Mouse (Mus musculus) stomach, postnatal 0 days (tissue): Measurements from ENCODE around the gene Chrna1. TPM values are rescaled to one million over a fixed set of nuclear protein-coding genes. Genes with fewer than 3 reads are reported as not detected.

Experiments used
- ATAC-seq: fragments of 200-750 bp; cut with Nextera tagmentation; 2 replicates; pipeline ENCODE4 v1.8.0; 2017; ENCODE audit not compliant: low FRiP score, low TSS enrichment
- DNase-seq: peaks from one replicate; pipeline ENCODE4 v3.0.0-alpha.2; 2016; ENCODE audit warnings: low spot score
- H3K27ac ChIP-seq: fragments of 300-500 bp; sonication (generic); replicated peaks from 2 replicates; pipeline ENCODE4 v1.5.1; 2014; ENCODE audit warnings: mild to moderate bottlenecking, control low read depth
- H3K27me3 ChIP-seq: fragments of 300-500 bp; sonication (generic); 2 replicates; pipeline ENCODE4 v1.6.1; 2014; ENCODE audit warnings: low read length; ENCODE audit not compliant: control insufficient read depth, insufficient read depth
- H3K36me3 ChIP-seq: fragments of 300-500 bp; sonication (generic); 2 replicates; pipeline ENCODE4 v1.6.1; 2014; ENCODE audit warnings: low read length, mixed read lengths; ENCODE audit not compliant: control insufficient read depth, insufficient read depth
- H3K4me1 ChIP-seq: fragments of 300-500 bp; sonication (generic); replicated peaks from 2 replicates; pipeline ENCODE4 v1.6.1; 2014; ENCODE audit warnings: antibody characterized with exemption; ENCODE audit not compliant: control insufficient read depth, insufficient read depth
- H3K4me2 ChIP-seq: fragments of 300-500 bp; sonication (generic); replicated peaks from 2 replicates; pipeline ENCODE4 v1.6.1; 2014; ENCODE audit warnings: low read depth, mild to moderate bottlenecking, control low read depth, moderate library complexity
- H3K4me3 ChIP-seq: fragments of 300-500 bp; sonication (generic); 2 replicates; pipeline ENCODE4 v1.5.1; 2014; ENCODE audit warnings: low read depth, low read length, control low read depth
- H3K9ac ChIP-seq: fragments of 300-500 bp; sonication (generic); 2 replicates; pipeline ENCODE4 v1.6.1; 2014; ENCODE audit warnings: mild to moderate bottlenecking, low read length, control low read depth, mixed read lengths
- H3K9me3 ChIP-seq: fragments of 300-500 bp; sonication (generic); 2 replicates; pipeline ENCODE4 v1.6.1; 2016; ENCODE audit warnings: low read length; ENCODE audit not compliant: control insufficient read depth
- CTCF ChIP-seq: IDR thresholded peaks from 2 replicates; pipeline ENCODE4 v1.5.1; 2016; ENCODE audit warnings: antibody characterized with exemption, low read depth, mild to moderate bottlenecking, moderate library complexity
- EP300 ChIP-seq: optimal IDR thresholded peaks from 2 replicates; pipeline ENCODE3; 2016; ENCODE audit warnings: antibody characterized with exemption
- WGBS: fragments of 180-500 bp; shearing (Covaris S2); extraction: QIAGEN DNeasy Blood & Tissue Kit; methylation state at CpG from one replicate; pipeline ENCODE4 v1.1.7; 2014; 5-methylcytosine and 5-hydroxymethylcytosine counted together
- polyA plus RNA-seq: library from polyadenylated mRNA; unstranded; fragments of >200 nt; fragmentation: Nextera tagmentation; extraction: Ambion mirVana; gene quantifications from 2 replicates; pipeline ENCODE4 v1.2.1, GENCODE M21; 2015

Chrna1 gene
- polyA plus RNA-seq, 1 experiment from 2014 or later: 0.59 TPM

DNA sequence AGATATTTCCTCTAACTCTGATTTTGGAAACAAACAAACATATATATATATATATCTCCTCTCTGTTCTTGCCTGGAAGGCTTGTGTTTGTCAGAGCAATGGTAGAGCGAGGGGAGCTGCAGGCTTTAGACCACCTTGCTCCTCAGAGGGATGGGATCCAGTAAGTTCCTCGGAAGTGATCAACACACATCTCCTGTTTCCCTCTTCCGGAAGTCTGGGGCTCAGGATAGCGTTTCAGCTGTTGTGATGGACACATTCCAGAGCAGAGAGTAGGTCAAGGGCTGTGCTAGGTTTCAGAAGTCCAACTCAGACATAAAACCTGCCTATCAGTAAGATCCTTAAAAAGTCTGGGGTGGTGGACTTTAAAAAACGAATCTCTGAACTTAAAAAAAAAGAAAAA is 970 bp downstream of the Chrna1 start:
- ATAC-seq: no peak
- Histone ChIP-seq H3K27ac (no peak overlapping the region), H3K9ac (no peak overlapping the region), H3K4me1 (no peaks in the 10 kb centered on the region), H3K4me3 (no peak overlapping the region), H3K36me3 (no peaks in the 10 kb centered on the region), H3K4me2 (no peak overlapping the region), H3K9me3 (no peaks in the 10 kb centered on the region), H3K27me3 (no peaks in the 10 kb centered on the region)
- no peak for TF ChIP-seq EP300
- no peak for TF ChIP-seq CTCF
- whole genome bisulfite sequencing: 41% methylated on average over 5 of the region's 5 CpGs
- no peak for DNase-seq

DNA sequence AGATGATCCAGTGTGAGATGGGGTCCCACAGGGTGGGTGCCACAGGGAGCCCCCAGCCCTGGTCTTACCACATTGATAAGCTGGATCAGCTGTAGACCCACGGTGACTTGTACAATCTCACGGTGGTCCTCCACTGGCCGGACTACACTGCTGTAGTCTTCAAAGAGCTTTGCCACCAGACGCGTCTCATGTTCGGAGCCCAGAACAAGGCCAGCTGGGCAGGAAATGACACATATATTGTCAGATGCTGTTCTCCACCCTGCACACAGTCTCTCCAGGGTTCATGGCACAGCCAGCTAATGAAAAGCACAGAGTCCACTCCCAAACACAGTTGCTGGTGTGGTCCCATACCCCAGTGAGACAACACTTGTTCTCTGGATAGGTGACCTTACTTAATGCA is 5.7 kb downstream of the Chrna1 start:
- 82% methylated on average over 6 of the region's 6 CpGs for WGBS
- Histone ChIP-seq H3K9me3 (no peaks in the 10 kb centered on the region), H3K4me2 (no peak overlapping the region), H3K27ac (no peak overlapping the region), H3K4me3 (no peak overlapping the region), H3K36me3 (no peaks in the 10 kb centered on the region), H3K4me1 (no peaks in the 10 kb centered on the region), H3K9ac (no peak overlapping the region), H3K27me3 (no peaks in the 10 kb centered on the region)
- no peak for DNase-seq
- TF ChIP-seq CTCF: no peak
- no peak for TF ChIP-seq EP300
- no peak for ATAC-seq

DNA sequence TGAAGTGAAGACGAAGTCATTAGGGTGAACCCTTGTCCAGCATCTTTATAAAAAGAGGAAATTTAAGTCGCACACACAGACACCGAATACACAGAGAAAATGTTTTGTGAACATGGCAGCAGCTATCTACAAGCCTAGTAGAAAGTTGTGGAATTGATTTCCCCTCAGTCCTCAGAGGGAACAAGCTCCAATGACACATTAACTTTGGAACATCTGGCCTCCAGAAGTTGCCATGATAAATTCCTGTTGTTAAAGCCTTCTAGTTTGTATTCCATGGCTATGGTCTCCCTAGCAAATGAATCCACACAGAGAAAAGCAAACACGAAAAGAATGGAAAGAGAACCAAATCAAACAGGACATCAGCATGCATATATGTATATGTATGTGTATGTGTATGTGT is 6.6 kb downstream of the Chrna1 start:
- Histone ChIP-seq H3K4me1 (no peaks in the 10 kb centered on the region), H3K9me3 (no peaks in the 10 kb centered on the region), H3K27ac (no peak overlapping the region), H3K36me3 (no peaks in the 10 kb centered on the region), H3K9ac (no peak overlapping the region), H3K4me2 (no peak overlapping the region), H3K4me3 (no peak overlapping the region), H3K27me3 (no peaks in the 10 kb centered on the region)
- no peak for DNase-seq
- no peak for ATAC-seq
- WGBS: 87% methylated on average over 4 of the region's 4 CpGs
- TF ChIP-seq EP300 (no peak), CTCF (no peak)

DNA sequence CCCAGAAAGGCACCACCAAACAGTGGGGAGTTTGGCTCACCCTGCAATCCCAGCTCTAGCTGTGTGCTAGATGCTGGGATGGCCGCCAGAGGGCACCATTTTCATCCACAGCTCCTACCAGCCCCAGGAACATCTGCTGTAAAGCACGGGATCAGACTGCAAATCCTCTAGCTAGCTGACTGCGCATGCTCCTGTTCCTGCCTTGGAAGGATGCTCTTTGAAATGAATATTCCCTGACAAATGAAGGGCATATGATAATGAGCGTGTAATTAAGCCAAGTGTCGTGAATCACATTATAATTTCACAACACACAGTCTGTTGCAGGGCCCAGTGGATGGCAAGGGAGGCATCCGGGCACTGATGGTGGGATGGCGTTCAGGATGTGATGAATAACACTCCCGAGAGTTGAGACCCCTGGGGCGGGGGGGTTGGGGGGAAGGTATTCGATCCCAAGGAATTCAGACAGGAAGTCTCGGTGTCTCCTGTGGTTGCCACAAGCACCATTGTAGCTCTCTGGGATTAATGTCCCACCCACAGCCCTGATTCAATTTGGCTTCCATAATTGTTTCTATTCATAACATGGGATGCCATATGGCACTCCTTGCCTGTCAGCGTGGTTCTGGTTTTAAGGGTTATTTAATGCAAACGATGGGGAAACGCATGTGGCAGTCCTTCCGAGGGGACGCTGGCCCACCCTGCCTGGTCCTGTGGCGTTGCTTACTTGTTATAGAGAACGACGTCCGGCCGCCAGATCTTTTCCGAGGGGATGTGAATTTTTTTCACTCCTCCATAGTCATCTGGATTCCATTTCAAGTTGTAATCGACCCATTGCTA is 7.4 kb downstream of the Chrna1 start:
- peak; percentile 73 for DNase-seq
- peak; percentile 93 for TF ChIP-seq CTCF
- no peak for TF ChIP-seq EP300
- ATAC-seq: peak; percentile 84
- H3K27ac ChIP-seq: no peak overlapping the region
- H3K4me3 ChIP-seq: no peak overlapping the region
- H3K4me2 ChIP-seq: no peak overlapping the region
- WGBS: 35% methylated on average over 23 of the region's 23 CpGs
- H3K27me3 ChIP-seq: no peaks in the 10 kb centered on the region
- no peak overlapping the region for H3K9ac ChIP-seq
- no peaks in the 10 kb centered on the region for H3K4me1 ChIP-seq
- no peaks in the 10 kb centered on the region for H3K9me3 ChIP-seq
- H3K36me3 ChIP-seq: no peaks in the 10 kb centered on the region

DNA sequence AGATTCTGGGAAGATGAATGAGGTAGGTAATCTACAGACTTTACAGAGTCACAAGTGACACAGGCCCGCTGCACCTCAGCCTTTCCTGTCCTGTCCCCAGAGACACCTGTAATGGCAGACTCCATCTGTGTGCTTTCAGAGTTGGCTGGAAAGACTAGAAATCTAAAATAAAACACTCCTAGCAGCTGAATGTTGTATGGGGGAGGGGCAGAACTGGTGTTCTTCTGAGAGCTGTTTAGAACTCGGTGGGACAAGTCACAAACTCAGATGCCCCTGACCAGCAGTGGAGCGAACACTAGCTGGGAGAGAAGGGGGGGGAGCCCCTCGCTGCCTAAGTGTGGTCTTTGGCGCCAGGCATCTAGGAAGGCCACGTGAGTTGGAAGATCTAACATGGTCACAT is 8.2 kb downstream of the Chrna1 start:
- Histone ChIP-seq H3K9ac (no peak overlapping the region), H3K4me1 (no peaks in the 10 kb centered on the region), H3K27ac (no peak overlapping the region), H3K27me3 (no peaks in the 10 kb centered on the region), H3K36me3 (no peaks in the 10 kb centered on the region), H3K4me3 (no peak overlapping the region), H3K4me2 (no peak overlapping the region), H3K9me3 (no peaks in the 10 kb centered on the region)
- no peak for TF ChIP-seq CTCF
- TF ChIP-seq EP300: no peak
- WGBS: 70% methylated on average over 6 of the region's 6 CpGs
- DNase-seq (no peak), ATAC-seq (no peak)

DNA sequence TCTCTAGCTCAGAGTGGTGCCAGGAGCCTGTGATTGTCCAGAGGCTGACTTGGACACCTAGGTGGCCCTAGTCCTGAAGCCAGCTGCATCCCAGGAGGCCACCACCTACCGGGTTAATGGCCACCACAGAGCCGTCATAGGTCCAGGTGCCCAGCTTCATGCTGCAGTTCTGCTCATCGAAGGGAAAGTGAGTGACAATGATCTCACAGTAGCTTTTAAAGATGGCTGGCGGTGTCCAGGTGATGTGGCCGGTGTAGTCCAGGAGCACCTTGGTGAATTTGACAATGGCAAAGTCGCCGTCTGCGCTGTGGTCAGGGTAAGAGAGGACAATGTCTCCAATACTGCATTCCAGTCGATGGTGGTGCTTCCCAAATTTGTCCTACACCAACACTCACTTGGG is 8.8 kb downstream of the Chrna1 start:
- Histone ChIP-seq H3K4me3 (no peak overlapping the region), H3K4me2 (no peak overlapping the region), H3K9me3 (no peaks in the 10 kb centered on the region), H3K27me3 (no peaks in the 10 kb centered on the region), H3K9ac (no peak overlapping the region), H3K36me3 (no peaks in the 10 kb centered on the region), H3K4me1 (no peaks in the 10 kb centered on the region), H3K27ac (no peak overlapping the region)
- TF ChIP-seq CTCF (no peak), EP300 (no peak)
- ATAC-seq (no peak), DNase-seq (no peak)
- WGBS: 97% methylated on average over 9 of the region's 9 CpGs
